Mouse (Mus musculus): Measurements from ENCODE around the gene Supt3. TPM values are rescaled to one million over a fixed set of nuclear protein-coding genes. Genes with fewer than 3 reads are reported as not detected.

Supt3 gene
- total RNA-seq, 2 experiments from 2014 or later, result 10.2 to 10.8 TPM

DNA sequence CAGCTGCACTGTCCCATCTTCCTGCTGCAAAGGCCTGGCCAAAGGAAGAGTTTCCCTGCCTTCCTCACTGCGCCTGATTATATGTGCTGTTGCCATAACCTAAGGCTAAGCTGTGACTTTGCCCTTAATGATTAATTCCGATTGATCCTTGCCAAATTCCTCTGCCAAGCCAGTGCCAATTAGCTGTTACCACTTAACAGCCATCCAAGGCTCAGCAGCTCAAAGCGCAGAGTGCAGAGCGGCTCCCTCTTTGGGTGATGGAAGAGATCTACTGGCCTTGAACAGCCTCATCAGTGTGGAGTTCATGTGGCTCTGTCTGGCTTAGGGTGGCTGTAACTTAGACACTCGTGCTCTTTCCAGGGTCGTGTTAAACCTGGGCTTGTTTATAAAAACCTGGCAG, 366.1 kb downstream of the Supt3 start:
- no peak overlapping the region for H3K27ac ChIP-seq
- no peak for DNase-seq
- intact Hi-C loops (cut with DNase I), result no loop called here
- H3K4me3 ChIP-seq, result no peak overlapping the region
- TF ChIP-seq CTCF (IDR thresholded peaks at IDR 0.05), result no peak

DNA sequence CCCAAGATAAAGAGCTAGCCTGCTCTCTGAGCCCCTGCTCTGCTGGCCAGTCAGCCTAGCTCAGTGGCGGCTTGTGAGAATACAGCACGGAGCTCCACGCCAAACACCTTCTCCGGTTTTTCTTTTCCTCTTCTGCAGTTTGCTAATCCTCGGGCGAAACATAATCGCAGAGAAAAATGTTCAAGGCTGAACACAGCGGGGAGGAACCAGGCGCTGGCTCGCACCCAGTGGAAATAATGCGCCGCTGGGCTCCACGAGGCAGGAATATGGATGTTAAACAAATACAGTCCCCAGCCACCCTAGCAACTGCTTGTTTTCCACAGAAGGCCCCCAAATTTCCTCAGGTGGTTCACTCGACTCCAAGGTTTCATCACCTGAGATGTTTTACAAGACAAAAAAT, 367.7 kb downstream of the Supt3 start:
- Histone ChIP-seq H3K27ac (no peak overlapping the region), H3K4me3 (no peak overlapping the region)
- no peak for TF ChIP-seq CTCF (IDR thresholded peaks at IDR 0.05)
- DNase-seq, result no peak
- intact Hi-C loops (cut with DNase I), result no loop called here

DNA sequence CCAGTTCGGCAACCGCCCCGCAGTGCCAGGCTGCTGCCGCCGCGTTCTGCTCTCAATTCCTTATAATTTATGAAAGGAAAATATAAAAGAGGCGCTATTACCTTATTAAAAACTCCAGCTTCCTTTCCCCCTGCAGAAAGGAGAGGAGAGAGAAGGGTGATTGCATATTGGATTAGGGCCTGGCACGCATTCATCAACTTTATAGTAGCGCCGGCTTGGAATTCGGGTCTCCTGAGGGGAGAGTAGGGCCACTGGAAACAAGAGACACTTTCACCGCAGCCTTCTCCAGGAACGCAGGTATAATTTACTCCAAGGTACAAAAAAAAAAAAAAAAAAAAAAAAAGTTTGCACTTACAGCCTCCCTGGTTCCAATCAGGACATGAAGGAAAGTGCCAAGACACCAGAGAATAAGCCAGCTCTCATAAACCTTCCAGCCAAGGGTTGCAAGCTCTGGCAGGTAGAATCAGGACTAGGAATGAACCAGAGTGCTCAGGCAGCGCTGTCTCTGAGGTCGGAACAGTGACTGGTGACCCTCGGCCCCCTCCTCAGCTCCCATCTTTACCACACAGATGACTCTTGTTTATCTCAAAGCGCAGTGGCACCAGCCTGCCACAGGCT, 374.5 kb downstream of the Supt3 start:
- Histone ChIP-seq H3K4me3 (no peak overlapping the region), H3K27ac (no peak overlapping the region)
- no peak for TF ChIP-seq CTCF (IDR thresholded peaks at IDR 0.05)
- intact Hi-C loops (cut with DNase I), result no loop called here
- DNase-seq, result no peak

DNA sequence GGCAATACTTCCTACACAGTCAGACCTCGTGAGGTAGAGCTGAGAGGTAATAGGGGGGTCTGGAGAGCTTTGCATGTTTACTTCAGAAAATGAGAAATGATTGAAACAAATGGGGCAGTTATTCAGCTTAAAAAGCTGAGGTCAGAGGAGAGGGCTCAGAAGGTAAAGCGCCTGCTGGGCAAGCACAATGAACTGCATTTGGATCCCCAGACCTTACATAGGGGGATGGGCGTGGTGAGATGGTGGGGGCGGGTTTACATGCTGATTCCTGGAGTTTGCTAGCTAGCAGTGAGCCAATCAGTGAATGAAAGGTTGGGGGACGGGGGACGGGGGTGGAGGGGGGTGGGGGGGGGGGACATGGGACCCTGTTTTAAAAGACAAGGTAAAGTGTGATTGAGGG, 376.8 kb downstream of the Supt3 start:
- no peak overlapping the region for H3K4me3 ChIP-seq
- DNase-seq, result no peak
- H3K27ac ChIP-seq, result no peak overlapping the region

DNA sequence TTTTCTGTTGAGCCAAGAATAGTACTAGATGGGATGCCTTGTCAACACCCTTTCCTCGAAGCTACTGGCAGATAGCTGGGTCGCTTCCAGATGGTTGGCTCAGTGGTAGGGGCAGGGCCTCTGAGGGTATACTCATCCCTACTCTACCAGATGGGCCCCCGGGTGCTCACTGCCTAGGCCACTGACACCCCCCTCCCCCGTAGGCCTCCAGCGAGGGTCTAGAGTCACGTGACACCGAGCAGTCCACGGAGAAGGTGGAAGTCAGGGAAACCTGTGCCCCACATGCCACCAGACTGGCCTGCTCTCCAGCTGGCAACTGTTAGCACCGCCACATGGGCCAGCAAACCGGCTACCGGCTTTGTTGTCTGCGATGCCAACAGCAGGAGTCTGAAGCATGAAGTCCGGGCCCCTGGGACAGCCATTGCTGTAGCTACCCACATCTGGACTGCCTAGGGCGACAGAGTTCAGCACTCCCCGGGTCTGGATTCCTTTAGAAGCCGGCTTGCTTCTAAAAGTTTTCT, 381.3 kb downstream of the Supt3 start:
- DNase-seq, result no peak
- H3K4me3 ChIP-seq, result no peak overlapping the region
- no peak overlapping the region for H3K27ac ChIP-seq
- intact Hi-C loops (cut with DNase I), result no loop called here
- no peak for TF ChIP-seq CTCF (IDR thresholded peaks at IDR 0.05)

More for the DNA sequence above, 376.8 kb downstream of the Supt3 start:
- intact Hi-C loops (cut with DNase I), result no loop called here
- TF ChIP-seq CTCF (IDR thresholded peaks at IDR 0.05), result no peak

DNA sequence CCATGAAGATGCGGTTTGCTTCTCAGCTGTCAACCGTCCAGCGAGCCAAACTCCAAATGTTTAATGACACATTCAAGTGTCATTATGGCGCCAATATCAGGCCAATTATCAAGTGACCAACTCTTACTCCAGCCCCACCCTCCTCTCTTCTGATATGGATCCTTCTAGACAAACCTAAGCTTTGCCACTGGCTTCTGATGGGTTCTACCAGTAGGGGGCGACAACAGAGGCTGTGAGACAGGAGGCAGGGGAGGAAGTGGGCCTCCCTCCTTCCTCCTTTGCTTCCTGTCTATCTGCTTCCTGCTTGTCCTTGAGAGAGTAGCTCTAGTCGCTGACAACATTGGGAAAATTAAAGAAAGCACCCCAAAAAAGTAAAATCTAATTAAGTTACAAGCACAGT, 383.7 kb downstream of the Supt3 start:
- no peak overlapping the region for H3K4me3 ChIP-seq
- TF ChIP-seq CTCF (IDR thresholded peaks at IDR 0.05), result peak; percentile 18; the same call in 1 of the 2 replicates
- DNase-seq, result no peak
- H3K27ac ChIP-seq, result no peak overlapping the region
- intact Hi-C loops (cut with DNase I), result no loop called here

DNA sequence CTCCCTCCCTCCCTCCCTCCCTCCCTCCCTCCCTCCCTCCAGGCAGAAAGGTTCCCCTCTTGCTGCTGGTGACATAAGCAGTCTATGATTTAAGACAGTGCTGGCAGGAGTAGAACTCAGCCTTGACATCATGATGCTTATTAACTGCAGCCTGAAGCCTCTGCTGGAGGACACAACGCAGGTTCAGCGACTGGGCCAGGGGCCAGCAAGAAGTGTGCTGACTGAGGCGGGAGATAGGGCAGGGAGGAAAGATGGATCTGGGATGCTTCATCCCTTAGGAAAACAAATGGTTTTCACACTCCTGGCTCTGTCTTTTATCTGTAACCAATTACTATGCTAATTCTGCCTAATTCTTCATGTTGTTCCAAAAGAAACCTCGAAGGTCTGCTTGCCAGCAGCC, 388.8 kb downstream of the Supt3 start:
- DNase-seq, result no peak
- TF ChIP-seq CTCF (IDR thresholded peaks at IDR 0.05), result no peak
- intact Hi-C loops (cut with DNase I), result no loop called here
- Histone ChIP-seq H3K27ac (no peak overlapping the region), H3K4me3 (no peak overlapping the region)

Other genes starting within 250 kb of the Supt3 start
- gene Runx2, start 37.6 kb downstream of the Supt3 start, total RNA-seq (2021), result under 1 TPM; 0.31 to 0.59 TPM